Mouse (Mus musculus): ENCODE data around the gene Tpo. TPM values are rescaled to one million over a fixed set of nuclear protein-coding genes. Genes with fewer than 3 reads are reported as not detected.

The Tpo gene
- polyA plus RNA-seq (2014; fragmentation: Illumina TruSeq; extraction: RNeasy Lipid Tissue Mini Kit (QIAGEN cat#74804); ENCODE audit: low read depth, low replicate concordance) = not detected

DNA sequence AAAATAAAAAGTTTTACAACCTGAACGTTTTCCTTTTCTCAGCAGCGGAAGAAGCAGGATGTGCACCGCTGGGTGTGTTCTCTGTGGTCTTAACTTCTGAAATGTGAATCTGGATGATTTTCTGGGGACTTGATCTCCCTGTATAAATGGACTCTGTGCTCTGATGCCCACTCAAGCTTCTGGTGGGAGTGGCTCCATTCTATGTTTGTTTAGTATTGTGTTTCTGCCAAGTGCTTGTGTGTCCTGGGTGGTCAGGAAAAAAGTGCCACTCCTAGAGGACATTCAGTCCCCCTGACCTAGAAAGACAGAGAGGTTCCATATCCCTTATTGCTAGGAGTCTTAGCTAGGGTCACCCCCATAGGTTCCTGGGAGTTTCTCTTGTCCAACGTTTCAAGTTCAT, at the start of gene Tpo:
Tpo (minus strand) TSS at position 101 of the 400 bp plus-strand sequence.

Other genes with a start within 250 kb of the Tpo start
- gene Pxdn, start 195.0 kb downstream of the Tpo start, polyA plus RNA-seq (2014; fragmentation: Illumina TruSeq; extraction: RNeasy Lipid Tissue Mini Kit (QIAGEN cat#74804); ENCODE audit: low read depth, low replicate concordance) = 43.5 TPM
- gene Sntg2, start 240.8 kb upstream of the Tpo start, polyA plus RNA-seq (2014; fragmentation: Illumina TruSeq; extraction: RNeasy Lipid Tissue Mini Kit (QIAGEN cat#74804); ENCODE audit: low read depth, low replicate concordance) = 0.55 TPM

Data from heart, adult 10 weeks (tissue).